Comparison of ENCODE assay signal across 12 mouse cellular contexts in genomic region chr3:44912664-44913063, GRCm38 (mm10).
DNase-seq lines count a peak whose midpoint lies in the region; ATAC-seq and TF ChIP-seq lines count a peak whose summit lies in the region.
"Had no signal": no experiment of that assay in that cellular context is flagged by ENCODE, and none has a peak within 500 bp of the region (broad histone marks: within the 10 kb centered on the region; RNA-seq: fewer than 3 reads in every experiment).

No protein-coding gene starts in this region.

- no peaks in the 10 kb centered on the region for H3K4me1 ChIP-seq in CH12.LX (ENCODE audit: control insufficient read depth in 1 of 2, insufficient read depth in 2 of 2)
- H3K4me1 ChIP-seq: limb, embryonic 15.5 days; neural tube, embryonic 13.5 days had no signal

- no peak overlapping the region for H3K4me3 ChIP-seq in CH12.LX (replicated peaks in 1 of 3; ENCODE audit: low read depth in 2 of 3, low read length in 2 of 3, poor library complexity in 1 of 3)
- H3K4me3 ChIP-seq: limb, embryonic 15.5 days; neural tube, embryonic 13.5 days had no signal

- no peak for ATAC-seq in erythroblast, adult 5-6 weeks (replicated peaks; ENCODE audit: low FRiP score, poor library complexity, severe bottlenecking)

- no peak overlapping the region for H3K4me2 ChIP-seq in CH12.LX (ENCODE audit: insufficient read depth, low read depth, poor library complexity, severe bottlenecking)
- H3K4me2 ChIP-seq: limb, embryonic 15.5 days; neural tube, embryonic 13.5 days had no signal

- in situ Hi-C loops in CH12.LX (cut with MboI; ENCODE audit: low pct_ligation_motif_present, low pct_unique_long_range_greater_than_20kb, low sequenced_read_pairs): no loop called here

- TF ChIP-seq POLR2A in CH12.LX (IDR thresholded peaks at IDR 0.05; ENCODE audit: low read depth, low read length): no peak

- no peaks in the 10 kb centered on the region for H3K79me2 ChIP-seq in CH12.LX (replicated peaks; ENCODE audit: control insufficient read depth, extremely low read depth, insufficient read depth, poor library complexity, severe bottlenecking)

- H3K9ac ChIP-seq in CH12.LX (ENCODE audit: insufficient read depth, low read depth): no peak overlapping the region
- H3K9ac ChIP-seq: limb, embryonic 15.5 days; neural tube, embryonic 13.5 days had no signal

- H3K36me3 ChIP-seq in CH12.LX (replicated peaks in 1 of 2; ENCODE audit: control insufficient read depth in 1 of 2, insufficient read depth in 1 of 2, low read length in 1 of 2): no peaks in the 10 kb centered on the region
- H3K36me3 ChIP-seq: limb, embryonic 15.5 days; neural tube, embryonic 13.5 days had no signal

- TF ChIP-seq RAD21 in CH12.LX (IDR thresholded peaks at IDR 0.05; ENCODE audit: low read depth, low read length): peak; percentile 57

- H3K9me3 ChIP-seq in CH12.LX (replicated peaks; ENCODE audit: low read length): no peaks in the 10 kb centered on the region
- H3K9me3 ChIP-seq: limb, embryonic 15.5 days; neural tube, embryonic 13.5 days had no signal

- TF ChIP-seq EP300 in CH12.LX (IDR thresholded peaks at IDR 0.05; ENCODE audit: low read length): no peak

- no peak overlapping the region for H3K27ac ChIP-seq in CH12.LX (ENCODE audit: insufficient read depth, low read depth)
- H3K27ac ChIP-seq: limb, embryonic 15.5 days; neural tube, embryonic 13.5 days had no signal

- TF ChIP-seq CTCF in CH12.LX (conservative IDR thresholded peaks at IDR 0.05 in 1 of 2, IDR thresholded peaks at IDR 0.05 in 1 of 2; ENCODE audit: low read depth in 2 of 2, low read length in 2 of 2): peak in 1 of 2 experiments; percentile 63; a peak in 2 of 4 replicates

- dilution Hi-C loops in CH12.LX (cut with MboI; ENCODE audit: extremely low pct_ligation_motif_present, extremely low pct_unique_long_range_greater_than_20kb, low sequenced_read_pairs): no loop called here

- no peaks in the 10 kb centered on the region for H3K27me3 ChIP-seq in CH12.LX (replicated peaks)
- H3K27me3 ChIP-seq: limb, embryonic 15.5 days; neural tube, embryonic 13.5 days had no signal

- peak; percentile 3 for DNase-seq in kidney, adult 9 months
- no peak for DNase-seq in kidney, adult 8-10 months
- DNase-seq in CH12.LX (ENCODE audit: extremely low read depth) (peak; percentile 13), MEL-GATA-1-ER (ENCODE audit: extremely low read depth, low read depth) (peak; percentile 18)
- DNase-seq in forelimb bud, embryonic 11.5 days (ENCODE audit: low read depth, low spot score): peak; percentile 8
- no peak for DNase-seq in right cerebral cortex, adult 2 months (ENCODE audit: low spot score in 2 of 2)
- DNase-seq: cerebellum, adult 11 months; spleen, adult 18-20 months; thymus, postnatal 25 days had no signal

TF ChIP-seq in CH12.LX, 34 proteins besides CTCF, POLR2A, EP300 and RAD21:
- peak; percentile 42; the same call in 1 of the 2 replicates for TF ChIP-seq ZNF384 (IDR thresholded peaks at IDR 0.05; ENCODE audit: low read depth, low read length)
- TF ChIP-seq SMC3 (IDR thresholded peaks at IDR 0.05; ENCODE audit: low read depth, low read length): peak; percentile 63
- no peak for TF ChIP-seq JUN (IDR thresholded peaks at IDR 0.05; ENCODE audit: insufficient read depth, low read depth, low read length)

Comparison
In these comparisons a context has a peak if more than half of its experiments do, and no peak if none do; other contexts are left out.
1. DNase-seq: peak in kidney, adult 9 months (single experiment), CH12.LX (single experiment), MEL-GATA-1-ER (single experiment) and forelimb bud, embryonic 11.5 days (single experiment); none in kidney, adult 8-10 months (0 of 2) and right cerebral cortex, adult 2 months (0 of 2).